Mouse (Mus musculus) midbrain, embryonic 13.5 days (tissue): ENCODE data around the gene Olfr325. TPM values are rescaled to one million over a fixed set of nuclear protein-coding genes. Genes with fewer than 3 reads are reported as not detected.

Experiments
- polyA plus RNA-seq: library from polyadenylated mRNA; unstranded; fragments of >200 nt; fragmentation: Nextera tagmentation; extraction: Ambion mirVana; gene quantifications from 2 replicates; pipeline ENCODE4 v1.2.1, GENCODE M21; 2015

Olfr325 gene
- polyA plus RNA-seq, 1 experiment from 2014 or later: not detected

Other genes starting within 250 kb of the Olfr325 start
- gene Zfp672, start 247.4 kb upstream of the Olfr325 start, polyA plus RNA-seq: 38.6 and 39.7 TPM in 2 replicates
- gene Sh3bp5l, start 247.0 kb upstream of the Olfr325 start, polyA plus RNA-seq: 48.4 and 50.7 TPM in 2 replicates
- 0.73 TPM in 1 of 2 replicates, not detected in the other for gene Lypd8, start 198.7 kb upstream of the Olfr325 start, polyA plus RNA-seq
- gene 1810065E05Rik, start 156.6 kb upstream of the Olfr325 start, polyA plus RNA-seq: not detected in 2 replicates
- not detected in 2 replicates for gene Gm12253, start 145.2 kb upstream of the Olfr325 start, polyA plus RNA-seq
- gene Lypd9, start 124.8 kb upstream of the Olfr325 start, polyA plus RNA-seq: not detected in 2 replicates
- not detected in 2 replicates for gene Olfr30, start 115.5 kb upstream of the Olfr325 start, polyA plus RNA-seq
- not detected in 2 replicates for gene Olfr332, start 85.2 kb upstream of the Olfr325 start, polyA plus RNA-seq
- gene Olfr331, start 75.2 kb upstream of the Olfr325 start, polyA plus RNA-seq: not detected in 2 replicates
- not detected in 2 replicates for gene Olfr330, start 42.9 kb upstream of the Olfr325 start, polyA plus RNA-seq
- gene Olfr329-ps, start 31.3 kb upstream of the Olfr325 start, polyA plus RNA-seq: not detected in 2 replicates
- 0.07 TPM in 1 of 2 replicates, not detected in the other for gene Olfr328, start 22.1 kb upstream of the Olfr325 start, polyA plus RNA-seq
- gene Olfr224, start 7.2 kb upstream of the Olfr325 start, polyA plus RNA-seq: not detected in 2 replicates
- not detected in 2 replicates for gene Olfr324, start 17.4 kb downstream of the Olfr325 start, polyA plus RNA-seq
- gene 2210407C18Rik, start 38.3 kb downstream of the Olfr325 start, polyA plus RNA-seq: not detected in 2 replicates
- not detected in 2 replicates for gene Olfr323, start 52.8 kb downstream of the Olfr325 start, polyA plus RNA-seq
- 0.07 and 0.12 TPM in 2 replicates for gene Trim58, start 62.7 kb downstream of the Olfr325 start, polyA plus RNA-seq
- not detected in 2 replicates for gene Olfr322, start 81.1 kb downstream of the Olfr325 start, polyA plus RNA-seq
- gene Olfr320, start 103.4 kb downstream of the Olfr325 start, polyA plus RNA-seq: not detected in 2 replicates
- gene Olfr319, start 121.4 kb downstream of the Olfr325 start, polyA plus RNA-seq: not detected in 2 replicates
- gene Olfr318, start 146.3 kb downstream of the Olfr325 start, polyA plus RNA-seq: not detected in 2 replicates
- gene Olfr317, start 161.5 kb downstream of the Olfr325 start, polyA plus RNA-seq: 0.12 and 0.23 TPM in 2 replicates
- not detected in 2 replicates for gene Olfr316, start 175.0 kb downstream of the Olfr325 start, polyA plus RNA-seq
- not detected in 2 replicates for gene Olfr315, start 195.5 kb downstream of the Olfr325 start, polyA plus RNA-seq
- not detected in 2 replicates for gene Olfr314, start 205.2 kb downstream of the Olfr325 start, polyA plus RNA-seq
- gene Fam183b, start 224.2 kb downstream of the Olfr325 start, polyA plus RNA-seq: 2.4 and 7.3 TPM in 2 replicates
- 0.10 TPM in 1 of 2 replicates, not detected in the other for gene Olfr313, start 237.3 kb downstream of the Olfr325 start, polyA plus RNA-seq